Mouse (Mus musculus): ENCODE data around the gene Olfr970.
"Not testable (repeated sequence)": the region's sequence is repeated elsewhere in the genome, so short reads cannot be mapped to it uniquely, and the experiment has no call there.

The Olfr970 gene

GRCm38 (mm10) chr9:39808560-39808959 is at the start of gene Olfr970:
Gene Olfr970 (plus strand): TSS chr9:39808860.
- DNase-seq, result no peak

DNA sequence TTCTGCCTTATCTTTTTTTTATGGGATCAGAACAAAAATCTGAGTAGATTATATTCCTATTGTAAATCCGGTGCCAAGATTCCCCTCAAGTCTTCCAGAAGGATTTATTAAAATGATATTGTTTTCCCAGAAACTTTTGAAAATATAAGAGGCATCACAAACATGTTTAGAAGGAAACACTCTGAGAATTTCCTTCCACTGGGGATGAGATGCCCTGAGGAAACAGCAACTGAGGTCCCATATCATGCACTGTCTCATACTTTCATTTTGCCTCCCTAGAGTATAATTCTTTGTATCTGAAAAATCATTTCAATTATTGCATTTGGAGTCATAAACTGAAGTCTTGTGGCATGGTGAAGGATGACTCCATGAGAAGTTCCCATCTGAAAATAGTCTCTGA is 25.5 kb upstream of the Olfr970 start, which contains the start of gene Olfr968:
TSS of gene Olfr968 (minus strand) at position 101 of the 400 bp plus-strand sequence.
- no peak for DNase-seq

DNA sequence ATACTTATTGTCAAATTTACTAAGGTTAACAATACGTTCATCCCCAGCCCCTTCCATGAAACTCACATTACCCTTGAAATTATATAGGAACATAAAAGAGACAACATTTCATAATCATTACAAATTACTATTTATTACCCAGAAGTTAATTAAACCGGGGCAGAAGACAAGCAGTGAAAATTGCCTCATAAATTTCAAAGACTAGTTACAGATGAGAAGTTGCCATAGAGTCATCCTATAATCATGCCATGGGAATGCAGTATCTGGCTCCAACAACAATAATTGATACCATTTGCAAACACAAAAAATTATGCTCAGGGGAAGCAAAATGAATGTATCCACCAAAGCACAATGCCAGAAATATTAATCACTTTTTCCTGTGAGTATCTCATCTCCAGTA is 18.1 kb upstream of the Olfr970 start, which contains the start of gene Olfr969:
TSS of gene Olfr969 (plus strand) at position 388 of the 400 bp plus-strand sequence.
- no peak for DNase-seq

DNA sequence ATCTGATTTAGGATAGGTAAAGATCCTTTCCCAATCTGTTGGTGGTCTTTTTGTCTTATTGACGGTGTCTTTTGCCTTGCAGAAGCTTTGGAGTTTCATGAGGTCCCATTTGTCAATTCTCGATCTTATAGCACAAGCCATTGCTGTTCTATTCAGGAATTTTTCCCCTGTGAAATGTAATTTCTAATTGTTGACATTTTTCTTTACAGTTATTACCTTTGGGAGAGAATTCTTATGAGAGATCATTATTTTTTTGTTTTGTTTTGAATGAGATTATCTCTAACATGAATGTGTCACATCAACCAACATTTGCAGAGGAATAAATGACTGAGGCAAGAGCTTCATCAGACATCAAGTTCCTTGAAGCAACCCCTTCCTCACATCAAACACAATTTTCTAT is 27.9 kb downstream of the Olfr970 start, which contains the start of gene Olfr971:
TSS of gene Olfr971 (plus strand) at position 301 of the 400 bp plus-strand sequence.
- not testable (repeated sequence) for DNase-seq

- DNase-seq, result no peak
Observed at GRCm38 (mm10) chr9:39866122-39866521, 57.5 kb downstream of the Olfr970 start, which contains the start of gene Olfr972. Gene Olfr972 (plus strand): TSS chr9:39866422.
